Mouse (Mus musculus): Measurements from ENCODE around the gene Cysrt1.
A peak's percentile ranks its signal among the peaks of the same experiment; 100 is the strongest.

- no peak for TF ChIP-seq CTCF (IDR thresholded peaks at IDR 0.05; ENCODE audit: borderline replicate concordance, insufficient read depth, low read depth, low read length)
- TF ChIP-seq POLR2A (IDR thresholded peaks at IDR 0.05; ENCODE audit: borderline replicate concordance, insufficient read depth, low read length) = peak; percentile 12; the same call in 1 of the 2 replicates
Observed at GRCm38 (mm10) chr2:25287927-25288649, 45.8 kb upstream of the Cysrt1 start, which contains the start of gene Tmem210.

Measured in cerebellum, adult 2 months (tissue).